Mouse (Mus musculus) testis, adult 2 months (tissue): ENCODE results near the gene Lrrc8a.

ENCODE experiments used
- CTCF ChIP-seq: fragments of 200-500 bp; IDR thresholded peaks from 2 replicates; pipeline ENCODE4 v1.5.1; 2012; ENCODE audit warnings: low read depth, mild to moderate bottlenecking, inconsistent platforms, low read length, moderate library complexity; ENCODE audit not compliant: control insufficient read depth, insufficient read depth, insufficient replicate concordance
- POLR2A ChIP-seq: fragments of 200-500 bp; IDR thresholded peaks from 2 replicates; pipeline ENCODE4 v1.6.1; 2012; ENCODE audit warnings: low read depth, mild to moderate bottlenecking, inconsistent platforms, low read length, moderate library complexity; ENCODE audit not compliant: control insufficient read depth

DNA sequence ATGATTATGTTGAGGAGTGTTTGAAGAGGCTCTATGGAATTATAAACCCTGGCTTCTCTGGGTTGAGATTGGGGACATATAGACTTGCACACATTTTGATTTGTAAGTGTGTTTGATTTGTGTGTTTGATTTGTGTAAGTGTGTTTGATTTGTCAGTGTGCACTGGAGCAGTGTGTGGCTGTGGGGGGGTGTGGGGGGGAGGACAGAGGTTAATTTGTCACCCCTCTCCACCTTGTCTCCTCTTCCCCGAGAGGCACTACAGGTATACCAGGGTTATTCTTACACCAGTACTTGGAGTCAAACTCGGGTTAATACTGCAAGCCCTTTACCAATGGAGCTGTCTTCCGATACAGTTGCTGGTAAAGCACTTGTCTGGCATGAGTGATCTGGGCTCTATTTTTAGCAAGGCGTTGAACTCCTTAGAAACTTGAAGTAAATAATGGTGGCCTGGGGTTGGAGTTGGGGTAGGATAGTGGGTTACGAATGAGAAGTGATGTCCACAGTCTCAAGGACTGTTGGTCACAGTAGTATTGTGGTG, 37.1 kb upstream of the Lrrc8a start:
- TF ChIP-seq POLR2A (no peak), CTCF (no peak)
